Mouse (Mus musculus) lung, postnatal 0 days (tissue): Measurements from ENCODE around the gene Neu2.
A peak's percentile ranks its signal among the peaks of the same experiment; 100 is the strongest.

ENCODE experiments used
- CTCF ChIP-seq: IDR thresholded peaks from 2 replicates; pipeline ENCODE4 v1.5.1; 2016; ENCODE audit warnings: antibody characterized with exemption, mild to moderate bottlenecking
- EP300 ChIP-seq: IDR thresholded peaks from 2 replicates; pipeline ENCODE4 v1.6.1; 2016; ENCODE audit warnings: antibody characterized with exemption, mild to moderate bottlenecking, control low read depth

DNA sequence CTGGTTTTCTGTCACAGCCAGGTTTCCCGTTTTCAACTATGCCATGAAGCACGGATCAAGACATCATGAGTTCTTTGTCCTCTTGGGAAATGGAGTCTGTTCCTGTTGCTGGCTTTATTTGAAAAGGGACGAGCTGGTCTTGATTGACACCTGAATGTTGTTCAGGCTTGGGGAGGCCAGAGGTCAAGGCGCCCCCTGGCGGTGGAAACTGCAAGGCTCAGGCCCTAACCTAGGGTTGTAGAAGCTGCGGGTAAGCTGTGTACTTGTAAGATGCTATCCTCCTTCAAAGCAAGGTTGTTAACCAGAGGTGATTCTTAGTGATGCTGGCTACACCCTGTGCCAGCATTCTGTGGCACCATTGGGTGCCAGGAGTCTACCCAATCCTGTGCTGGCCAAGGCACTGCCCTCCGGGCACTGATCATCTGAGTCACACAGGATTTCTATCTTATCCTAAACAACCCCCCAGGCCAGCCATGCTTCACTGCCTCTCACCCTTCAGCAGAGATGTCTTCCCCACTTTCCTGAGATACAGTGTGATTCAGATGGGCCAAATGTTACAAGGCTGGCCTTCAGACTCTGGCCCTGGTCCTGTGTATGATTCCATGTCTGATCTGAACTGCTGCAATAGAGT lies 98.8 kb downstream of the Neu2 start:
- TF ChIP-seq CTCF, result peak; percentile 87
- TF ChIP-seq EP300, result no peak
